Mouse (Mus musculus) layer of hippocampus, adult 8-10 months (tissue): ENCODE results near the gene Ube2u. TPM values are rescaled to one million over a fixed set of nuclear protein-coding genes. Genes with fewer than 3 reads are reported as not detected.
"Not testable (repeated sequence)": the region's sequence is repeated elsewhere in the genome, so short reads cannot be mapped to it uniquely, and the experiment has no call there.

Experiments used
- DNase-seq, 2 experiments: peaks; one replicate each; pipeline ENCODE4 v3.0.0; 2022; ENCODE audit warnings: low spot score in 2 of 2
- total RNA-seq, 4 experiments: library from RNA; stranded (reverse); gene quantifications; 2 replicates each; pipeline ENCODE4 v1.2.4; 2022

The Ube2u gene
- total RNA-seq, result not detected

DNA sequence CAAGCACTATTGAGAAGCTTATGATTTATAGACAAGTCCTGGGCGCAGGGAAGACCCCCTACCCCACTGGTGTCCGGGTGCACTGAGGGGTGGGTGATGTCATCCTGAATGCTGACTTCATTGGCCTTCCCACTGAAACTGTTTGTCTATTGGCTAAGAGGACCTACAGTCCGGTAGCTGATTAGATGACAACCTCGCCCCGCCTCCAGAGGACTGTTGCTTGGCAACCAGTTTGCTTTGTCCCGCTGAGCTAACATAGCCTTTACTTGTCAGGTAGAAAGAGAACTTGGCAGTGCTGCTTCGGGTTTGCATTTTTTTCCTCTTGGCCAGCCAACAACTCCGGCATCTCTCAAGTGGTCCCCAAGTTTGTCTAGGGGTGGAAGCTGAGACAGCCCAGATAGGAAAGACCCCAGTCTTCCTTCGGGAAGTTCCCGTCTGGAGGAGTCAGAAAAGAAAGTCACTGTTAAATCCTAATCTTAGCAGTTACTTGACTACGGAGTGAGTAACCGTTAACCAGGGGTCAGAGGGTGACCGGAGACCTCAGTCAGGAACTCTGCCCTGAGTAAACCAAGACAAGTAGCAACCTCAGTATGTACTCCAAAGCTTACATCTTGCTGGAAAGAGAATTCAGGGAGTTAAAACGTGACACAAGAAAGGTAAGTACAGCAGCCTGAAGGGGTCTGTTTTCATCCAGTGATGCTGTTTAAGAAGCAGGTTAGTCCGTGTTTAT is at the start of gene Ube2u:
Gene Ube2u (plus strand): TSS at position 258 of the 730 bp plus-strand sequence.
- DNase-seq, result peak; percentile 28 to 30

DNA sequence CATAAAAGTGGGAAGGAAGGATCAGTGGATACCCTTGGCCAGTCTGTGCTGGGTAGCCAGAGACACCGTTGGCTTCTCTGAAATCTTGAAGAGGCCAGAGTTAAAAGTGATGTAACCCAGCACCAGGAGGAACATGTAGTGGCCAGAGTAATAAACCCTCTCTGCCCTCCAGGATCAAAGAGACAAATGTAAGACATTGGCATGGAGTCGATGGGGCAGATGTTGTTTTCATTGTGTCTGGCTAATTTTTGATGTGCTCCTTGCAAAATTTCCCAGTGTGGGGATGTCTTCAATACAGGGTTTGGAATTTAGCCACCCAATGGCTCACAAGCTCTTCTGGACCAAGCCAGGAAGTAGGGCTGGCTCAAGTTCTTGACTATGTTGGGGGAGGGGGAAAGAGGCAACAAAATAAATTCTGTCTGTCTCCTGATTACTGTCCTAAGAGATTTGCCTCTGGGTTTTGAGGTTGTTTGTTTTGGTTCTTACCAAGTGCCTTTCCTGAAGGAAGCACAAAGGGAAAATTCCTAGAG is 49.2 kb upstream of the Ube2u start:
- no peak for DNase-seq

DNA sequence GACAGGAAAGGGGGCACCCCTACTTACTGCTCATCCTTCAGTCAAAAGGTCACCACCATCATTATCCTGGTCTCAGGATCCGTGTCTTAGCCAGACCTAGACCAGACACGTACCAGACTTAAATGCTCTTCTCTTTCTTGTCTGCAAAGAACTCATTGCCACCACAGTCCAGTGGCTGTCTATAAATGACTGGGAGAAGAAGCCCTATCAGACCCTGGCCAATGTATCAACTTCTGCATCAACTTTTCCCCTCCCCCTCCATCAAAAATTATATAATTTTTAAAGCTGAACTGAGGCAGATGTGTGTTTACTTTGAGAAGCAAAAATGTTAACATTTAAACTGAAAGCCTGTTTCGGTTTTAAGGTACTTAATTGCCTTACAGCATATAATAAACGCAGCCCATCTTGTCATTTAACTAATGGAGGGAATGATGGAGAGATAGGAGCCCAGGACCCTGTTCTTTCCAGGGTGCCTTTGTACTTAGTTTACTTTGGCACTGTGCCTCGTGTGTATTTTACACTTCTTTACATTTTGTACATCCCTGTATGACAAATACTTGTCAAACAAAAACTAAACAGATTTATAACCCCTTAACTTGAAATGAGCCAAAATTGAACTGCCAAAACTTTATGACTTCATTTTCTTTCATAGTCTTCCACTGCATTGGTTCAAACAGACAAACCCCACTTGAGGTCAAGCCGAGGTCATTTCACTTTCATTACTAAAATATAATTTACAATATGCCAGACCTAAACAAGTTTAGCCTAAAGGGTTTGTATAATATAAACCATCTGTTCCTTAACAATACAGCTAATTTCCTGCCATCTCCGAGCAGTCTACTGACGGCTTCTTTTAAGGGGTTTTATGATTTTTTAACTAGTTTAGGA is 43.1 kb upstream of the Ube2u start:
- DNase-seq, result no peak

DNA sequence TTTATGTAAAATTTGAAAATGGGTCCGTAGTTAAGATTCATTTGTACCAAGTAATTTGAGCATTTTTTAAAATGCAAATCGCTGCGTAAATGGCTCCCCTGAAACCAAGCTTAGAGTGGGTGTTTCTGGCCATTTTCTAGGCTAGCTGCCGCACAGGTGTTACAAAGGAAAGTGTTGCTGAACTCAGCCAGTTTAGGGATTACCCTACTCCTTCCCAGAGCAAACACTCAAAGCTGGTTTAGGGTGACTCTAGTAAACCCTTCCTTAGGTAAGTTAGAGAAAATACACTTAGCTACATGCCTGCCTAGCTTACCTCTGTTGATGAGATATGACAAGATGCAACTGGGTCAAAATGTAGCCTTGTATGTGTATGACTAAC is 42.5 kb upstream of the Ube2u start:
- DNase-seq, result no peak

DNA sequence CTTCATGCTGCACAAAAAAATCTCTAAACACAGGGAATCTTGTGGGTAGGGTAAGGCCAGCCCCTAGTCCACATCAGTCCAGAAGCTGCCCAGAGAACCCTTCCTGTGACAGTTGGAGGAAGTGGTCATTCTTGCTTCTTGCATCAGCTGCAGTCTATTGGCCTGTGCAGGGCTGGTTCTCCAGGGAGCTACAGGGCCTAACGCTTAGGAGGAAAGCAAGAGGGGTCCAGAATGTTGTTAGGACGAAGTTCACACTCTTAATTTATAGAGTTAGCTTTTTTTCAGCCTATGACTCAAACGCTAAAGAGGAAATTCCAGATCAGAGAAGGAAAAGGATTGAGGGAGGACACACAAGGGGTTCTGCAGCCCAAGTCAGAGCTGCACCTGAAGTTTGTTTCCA is 31.8 kb upstream of the Ube2u start:
- no peak for DNase-seq

DNA sequence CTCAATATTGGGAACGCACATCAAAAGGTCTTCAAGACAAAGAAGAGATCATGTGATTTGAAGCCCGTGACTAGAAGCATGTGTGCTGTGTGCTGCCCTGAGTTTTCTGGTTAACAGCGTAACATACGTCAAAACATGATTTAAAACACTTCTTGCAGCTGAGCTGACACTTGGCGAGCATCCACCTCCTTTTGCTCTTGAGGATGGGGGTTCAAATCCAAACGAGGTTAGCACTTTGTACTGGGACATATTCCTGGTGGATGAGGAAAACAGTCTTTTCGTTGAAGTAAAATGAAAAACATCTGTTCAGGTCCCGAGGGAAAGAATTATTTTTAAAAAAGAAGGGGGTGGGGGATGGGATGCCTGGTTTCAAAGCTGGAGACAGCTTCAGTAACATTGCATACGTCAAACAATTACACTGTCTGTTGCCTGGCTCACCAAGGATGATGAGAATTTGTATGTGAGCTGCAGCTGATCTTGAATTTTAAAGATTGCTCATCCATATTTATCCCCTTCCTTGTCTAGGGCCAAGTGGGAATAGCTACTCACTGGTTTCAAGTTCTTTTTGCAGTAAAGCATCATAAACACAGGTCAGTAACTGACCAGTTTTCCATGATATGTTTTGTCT is 16.0 kb upstream of the Ube2u start:
- no peak for DNase-seq

DNA sequence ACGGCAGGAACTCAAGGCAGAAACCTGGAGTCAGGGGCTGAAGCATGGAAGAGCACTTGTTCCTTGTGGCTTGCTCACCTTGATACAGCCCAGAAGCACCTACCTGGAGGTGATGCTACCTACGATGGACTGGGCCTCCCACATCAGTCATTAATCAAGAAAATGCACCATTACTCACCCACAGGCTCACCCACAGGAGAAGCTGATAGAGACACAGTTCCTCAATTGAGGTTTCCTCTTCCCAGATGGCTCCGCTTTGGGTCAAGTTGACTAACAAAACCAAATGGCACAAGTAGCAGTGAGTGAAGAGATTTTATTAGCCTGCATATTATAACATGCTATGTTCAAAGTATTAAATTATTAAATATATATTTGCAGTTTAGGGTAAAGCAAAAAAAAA is 9.8 kb downstream of the Ube2u start:
- no peak for DNase-seq

DNA sequence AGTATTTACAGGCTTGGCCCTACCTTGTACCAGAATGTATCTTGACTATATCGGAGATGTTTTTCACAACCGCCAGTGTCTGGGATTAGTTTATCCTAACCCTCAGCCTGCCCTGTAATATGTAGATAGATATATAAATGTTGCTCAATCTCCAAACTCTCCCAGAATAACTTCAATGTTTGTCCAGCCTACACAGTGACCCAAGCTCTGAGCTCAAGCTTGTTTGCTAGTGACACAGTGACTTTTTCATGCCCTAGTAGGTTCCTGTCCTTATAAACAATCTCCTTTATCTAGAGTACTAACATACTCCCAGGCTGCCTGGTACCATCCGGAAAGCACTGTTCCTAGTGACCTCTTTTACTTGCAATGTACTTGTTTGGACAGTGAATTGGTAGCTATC is 16.5 kb downstream of the Ube2u start:
- no peak for DNase-seq

DNA sequence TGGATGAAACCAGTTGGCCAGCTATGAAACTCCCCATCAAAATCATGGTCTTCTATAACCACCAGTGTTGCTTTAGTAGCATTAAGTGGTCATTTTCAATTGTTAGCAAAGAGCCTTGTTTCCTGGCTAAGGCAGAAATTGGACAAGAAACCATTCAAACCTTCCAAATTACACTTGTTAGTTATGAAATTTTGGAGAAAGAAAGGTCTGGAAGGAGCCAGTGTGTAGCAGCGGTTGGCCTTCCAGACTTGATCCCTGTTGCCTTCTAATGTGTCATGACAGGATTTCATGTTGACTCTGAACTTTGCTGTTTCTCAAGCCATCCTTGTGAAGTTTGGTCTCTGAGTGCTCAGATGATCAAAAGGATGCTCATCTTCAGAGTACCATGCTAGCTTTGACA is 17.9 kb downstream of the Ube2u start:
- no peak for DNase-seq

DNA sequence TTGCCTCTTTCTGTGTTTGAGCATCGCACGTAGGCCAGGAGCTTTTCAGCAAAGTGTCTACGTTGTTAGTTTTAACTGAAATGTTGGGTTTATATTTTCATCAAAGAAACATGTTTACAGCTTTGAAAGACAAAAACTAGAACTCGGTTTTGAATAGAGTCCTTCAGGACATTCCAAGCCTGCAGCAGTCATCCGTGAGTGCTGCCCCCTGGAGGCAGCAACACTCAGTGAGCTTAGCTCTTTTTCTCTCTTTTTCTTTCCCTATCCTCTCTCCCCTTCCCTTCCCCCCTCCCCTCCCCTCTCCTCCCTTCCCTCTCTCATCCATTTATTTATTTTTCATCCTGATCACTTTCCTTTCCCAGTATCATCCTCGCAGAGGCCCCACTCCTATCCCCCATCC is 19.5 kb downstream of the Ube2u start:
- DNase-seq, result no peak

DNA sequence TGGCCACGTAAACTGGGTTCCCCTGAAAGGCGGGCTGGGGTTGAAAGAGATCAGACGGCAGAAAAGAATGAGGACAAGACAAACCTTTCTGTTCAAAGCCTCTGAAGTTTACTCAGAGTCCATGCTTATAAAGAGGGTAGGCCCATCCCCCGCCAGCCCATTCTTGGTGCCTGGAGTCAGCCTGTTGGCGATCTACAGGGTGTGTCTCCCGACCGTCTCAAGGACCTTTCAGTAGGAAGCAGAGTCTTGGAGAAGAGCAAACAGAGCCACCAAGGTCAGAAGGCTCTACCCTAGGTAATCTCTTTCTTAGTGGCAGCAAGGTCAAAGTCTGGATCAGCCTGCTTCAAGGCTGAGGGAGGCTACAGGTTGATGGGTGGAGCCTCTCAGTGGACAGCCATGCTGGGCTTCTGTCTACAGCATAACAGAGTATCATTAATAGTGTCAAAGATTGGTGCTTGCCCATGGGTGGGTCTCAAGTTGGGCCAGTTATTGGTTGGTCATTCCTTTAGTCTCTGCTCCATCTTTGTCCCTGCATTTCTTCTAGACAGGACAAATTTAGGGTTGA is 20.5 kb downstream of the Ube2u start:
- not testable (repeated sequence) for DNase-seq

DNA sequence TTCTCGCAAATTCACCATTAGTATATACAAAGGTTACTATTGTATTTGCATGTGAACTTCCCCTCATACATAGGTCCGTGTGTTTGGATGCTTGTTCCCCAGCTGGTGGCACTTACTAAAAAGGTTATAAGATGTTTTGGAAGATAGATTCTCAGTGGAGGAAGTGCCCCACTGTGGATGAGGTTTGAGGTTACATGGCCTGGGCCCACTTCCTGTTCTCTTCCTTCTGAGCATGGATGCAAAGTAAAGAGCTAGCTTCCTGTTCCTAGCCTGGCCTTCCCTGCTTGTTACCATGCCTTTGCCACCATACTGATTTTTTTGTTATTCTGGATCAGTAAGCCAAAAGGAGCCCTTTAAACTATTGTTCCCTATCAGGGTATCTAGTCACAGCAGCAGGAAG is 24.7 kb downstream of the Ube2u start:
- no peak for DNase-seq

DNA sequence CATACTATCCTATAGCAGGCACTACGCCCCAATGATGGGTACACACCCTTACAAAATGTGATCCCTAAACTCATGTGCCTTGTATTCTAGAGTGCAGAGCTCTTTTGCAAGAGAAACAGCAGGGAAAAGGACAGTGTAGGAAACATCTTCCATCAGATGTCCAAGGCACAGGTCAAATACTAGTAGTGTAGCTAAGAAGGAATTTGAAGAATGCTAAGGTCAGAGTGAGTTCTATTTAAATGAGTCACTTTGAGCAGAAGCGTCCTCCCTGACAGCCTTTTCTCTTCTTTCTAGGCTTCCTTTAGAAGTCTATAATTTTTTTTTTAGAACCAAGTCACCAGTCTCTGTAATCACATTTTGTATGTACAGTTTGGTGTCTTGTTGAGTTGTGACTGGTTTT is 39.0 kb downstream of the Ube2u start:
- DNase-seq, result no peak

DNA sequence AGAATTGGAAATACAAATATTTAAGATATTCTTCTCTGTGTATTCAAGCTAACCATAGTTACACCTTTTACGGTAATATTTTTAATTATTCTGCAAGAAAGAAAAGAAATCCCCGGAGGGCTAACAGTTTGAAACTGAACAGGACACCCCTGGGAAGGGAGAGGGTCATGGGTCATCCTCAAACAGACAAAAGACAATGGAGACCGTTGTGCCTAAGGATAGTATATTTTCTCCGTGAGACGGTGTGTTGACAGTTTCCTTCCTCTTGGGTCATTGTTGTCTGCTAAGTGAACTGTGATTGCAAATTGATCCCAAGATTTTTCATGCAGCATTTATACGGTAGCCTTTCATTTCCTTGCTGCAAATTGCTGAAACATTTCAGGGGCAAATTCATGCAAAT is 43.9 kb downstream of the Ube2u start:
- DNase-seq, result no peak

DNA sequence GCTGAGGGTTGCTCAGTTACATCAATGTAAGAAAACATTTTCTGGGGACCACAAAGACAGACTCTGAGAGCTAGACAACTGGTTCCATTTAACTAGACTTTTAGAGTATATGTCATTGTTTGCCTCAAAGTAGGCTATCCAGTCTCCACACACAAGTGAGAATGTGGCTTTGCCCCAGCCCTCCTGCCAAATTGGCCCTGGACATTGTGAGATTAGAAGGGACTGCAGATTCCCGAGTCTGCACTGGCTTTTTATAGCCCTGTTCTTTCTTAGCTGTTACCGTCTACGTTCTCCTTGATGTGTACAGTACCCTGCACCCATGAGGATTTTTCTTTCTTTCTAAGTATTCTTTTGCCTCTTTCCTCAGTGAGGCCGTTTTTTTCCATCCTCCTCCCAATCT is 46.1 kb downstream of the Ube2u start:
- no peak for DNase-seq

DNA sequence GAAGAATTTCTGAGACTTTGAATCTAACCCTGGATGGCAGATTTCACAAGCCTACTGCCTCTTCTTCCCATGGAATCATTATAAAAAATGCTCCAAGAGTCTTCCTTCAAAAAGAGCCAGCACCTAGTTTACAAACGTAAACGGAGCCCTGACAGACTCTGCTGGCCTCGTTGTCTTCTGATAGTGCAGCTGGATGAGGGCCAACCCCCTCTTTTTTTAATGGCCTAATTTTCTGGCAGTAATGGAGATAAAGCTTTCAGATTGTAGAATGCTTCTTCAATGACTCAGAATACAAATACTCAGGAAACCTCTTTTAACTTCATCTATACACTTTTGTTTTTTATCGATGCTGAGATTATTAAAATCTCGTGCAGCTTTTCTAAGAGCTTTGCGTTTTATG is 47.6 kb downstream of the Ube2u start:
- no peak for DNase-seq

DNA sequence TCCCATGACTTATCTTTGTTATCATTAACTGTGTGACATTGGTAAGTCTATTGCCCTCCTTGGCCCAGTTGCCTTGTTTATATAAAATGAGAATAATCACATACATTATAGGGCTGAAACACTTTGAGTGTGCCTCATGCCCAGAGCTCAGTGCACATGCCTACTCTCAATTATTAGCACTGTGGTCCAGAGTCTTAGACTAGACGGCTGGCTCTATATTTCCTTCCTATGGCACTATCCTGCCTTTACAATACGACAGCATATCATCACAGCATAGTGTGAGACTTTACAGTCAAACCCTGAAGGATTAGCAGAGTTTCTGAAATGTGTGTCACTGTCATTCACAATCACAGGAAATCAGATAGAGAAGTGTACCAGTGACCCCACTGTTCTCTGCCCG is 48.4 kb downstream of the Ube2u start:
- DNase-seq, result no peak

DNA sequence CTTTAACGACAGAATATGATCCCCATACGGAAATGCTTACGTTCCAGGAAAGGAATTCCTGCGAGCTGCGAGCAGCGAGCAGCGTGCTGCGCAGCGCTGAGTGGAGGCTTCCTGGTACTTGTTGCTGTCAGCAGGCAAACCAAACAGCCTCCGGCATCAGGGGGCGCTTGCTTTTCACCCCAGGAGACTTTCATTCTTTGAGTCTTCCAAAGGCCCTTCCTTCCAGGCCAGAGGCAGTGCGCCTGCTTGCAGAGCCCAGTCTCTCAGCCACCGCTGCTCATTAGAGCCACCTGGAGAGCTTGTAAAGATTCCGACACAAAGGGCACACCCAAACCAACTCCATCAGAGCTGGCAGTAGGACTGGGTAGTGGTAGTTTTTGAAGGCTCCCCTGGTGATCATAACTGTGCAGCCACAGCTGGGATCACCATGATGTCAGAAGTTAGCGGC is 48.9 kb downstream of the Ube2u start:
- no peak for DNase-seq

DNA sequence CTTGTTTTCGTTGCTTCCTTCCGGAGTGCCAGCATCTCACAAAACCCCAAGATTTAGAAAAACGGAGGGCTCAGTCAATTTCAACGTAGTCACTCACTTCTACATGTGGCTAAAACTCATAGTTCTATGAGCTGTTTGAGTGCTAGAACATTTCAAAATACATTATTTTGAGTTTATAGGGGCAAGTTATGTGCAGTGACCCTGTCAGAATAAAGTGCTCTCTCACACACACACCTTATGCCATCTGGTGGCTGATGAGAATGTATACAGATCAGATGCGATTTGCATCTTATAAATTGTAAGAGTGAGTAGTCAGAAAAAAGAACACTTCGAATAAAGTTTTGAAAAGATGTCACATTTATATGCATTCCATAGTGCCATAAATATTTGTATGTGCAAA is 55.0 kb downstream of the Ube2u start:
- no peak for DNase-seq

DNA sequence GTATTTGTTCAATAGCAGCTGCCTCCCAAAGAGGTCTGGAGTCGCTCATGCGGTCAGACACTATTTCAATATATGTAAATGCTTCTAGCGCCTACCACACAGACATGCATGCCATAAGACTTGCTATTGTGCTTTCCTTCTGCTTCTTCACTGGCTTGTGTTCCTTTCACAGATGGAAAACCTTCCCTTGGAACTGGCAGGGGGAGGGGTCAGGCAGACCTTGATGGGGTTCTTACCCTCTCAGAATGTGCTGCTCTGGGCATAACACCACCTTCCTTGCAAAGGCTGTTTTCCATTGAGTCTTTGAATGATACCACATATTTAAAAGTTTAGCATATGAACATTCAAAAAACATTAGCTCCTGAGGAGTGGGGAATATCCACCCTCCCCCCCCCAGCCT is 56.3 kb downstream of the Ube2u start:
- no peak for DNase-seq

DNA sequence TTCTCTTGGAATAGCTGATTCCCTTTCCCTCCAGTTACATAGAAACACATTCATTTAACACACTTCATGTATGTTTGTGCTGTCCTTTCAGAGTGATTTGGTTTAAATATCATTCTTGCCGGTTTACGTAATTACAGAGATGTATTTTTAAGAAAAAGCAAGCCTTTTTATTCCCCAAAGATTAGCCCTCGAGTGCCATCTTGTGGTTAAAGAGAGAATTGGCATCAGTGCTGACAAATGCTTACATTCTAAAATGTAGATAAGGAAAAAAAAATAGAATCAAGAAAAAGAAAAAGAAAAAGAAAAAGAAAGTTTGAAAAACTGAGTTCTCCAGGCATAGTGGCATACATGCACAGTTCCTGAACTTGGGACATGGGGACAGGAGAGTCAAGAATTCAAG is 59.2 kb downstream of the Ube2u start:
- peak; percentile 8 to 34 for DNase-seq

DNA sequence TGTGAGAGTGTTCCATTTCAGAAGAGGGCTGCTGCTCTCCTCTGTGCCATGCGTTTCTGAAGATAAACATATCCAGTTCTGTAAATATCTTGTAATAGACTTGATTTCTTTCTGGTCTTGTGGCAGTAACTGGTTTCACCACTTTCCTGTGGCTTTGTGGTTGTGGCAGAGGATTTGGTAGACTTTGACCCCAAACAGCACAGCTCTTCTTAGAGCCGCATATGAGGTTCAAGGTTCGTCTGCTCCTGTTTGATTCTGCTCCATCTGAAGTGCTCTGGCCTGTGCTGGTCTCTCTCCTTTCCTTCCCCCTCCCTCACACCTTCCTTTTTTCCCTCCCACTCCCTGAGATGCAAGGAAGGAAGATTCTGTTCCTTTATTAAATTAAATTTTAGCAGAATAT is 60.8 kb downstream of the Ube2u start:
- DNase-seq, result no peak
